Mouse (Mus musculus): ENCODE measurements around the gene Prdm2.

DNA sequence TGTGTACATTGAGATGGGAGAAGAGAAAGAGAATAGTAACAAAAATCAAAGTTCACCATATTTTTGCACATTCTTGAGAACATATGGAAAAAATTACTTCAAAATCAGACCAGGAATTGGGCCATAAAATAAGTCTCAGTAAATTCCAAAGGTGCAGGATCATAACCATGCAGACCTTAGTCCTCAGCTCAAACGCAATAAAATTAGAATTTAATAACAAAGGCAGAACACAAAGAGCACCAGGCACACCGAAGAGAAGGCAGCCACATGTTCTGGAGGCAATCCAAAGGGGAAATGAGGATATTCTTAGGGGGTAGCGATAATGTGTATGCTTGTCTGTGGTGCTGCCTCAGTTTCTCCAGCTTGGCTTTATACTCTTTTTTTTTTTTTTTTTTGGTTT, 18.3 kb upstream of the Prdm2 start:
- TF ChIP-seq CTCF (IDR thresholded peaks at IDR 0.05; ENCODE audit: low read depth) (no peak), EP300 (optimal IDR thresholded peaks at IDR 0.05) (no peak)

Measured in stomach, postnatal 0 days (tissue).